In genomic region chr10:83637295-83637694, GRCm38 (mm10) we compare ENCODE assay signal across 9 mouse cellular contexts. TPM values are rescaled to one million over a fixed set of nuclear protein-coding genes. Genes with fewer than 3 reads are reported as not detected.
DNase-seq lines count a peak whose midpoint lies in the region; ATAC-seq lines count a peak whose summit lies in the region.
"Had no signal": no experiment of that assay in that cellular context is flagged by ENCODE, and none has a peak within 500 bp of the region (broad histone marks: within the 10 kb centered on the region; RNA-seq: fewer than 3 reads in every experiment).

No protein-coding gene starts in this region.

- peak overlapping the region; percentile 74 for H3K27ac ChIP-seq in heart, embryonic 16.5 days (ENCODE audit: low read length)
- H3K27ac ChIP-seq: embryonic facial prominence, embryonic 13.5 days had no signal

- peaks cover under 1% of the 10 kb centered on the region; the same call in 1 of the 2 replicates for H3K36me3 ChIP-seq in heart, embryonic 16.5 days (ENCODE audit: control insufficient read depth, insufficient read depth)

- WGBS in heart, embryonic 16.5 days, result 8% methylated on average over 6 of the region's 6 CpGs

- peaks cover 27% of the 10 kb centered on the region for H3K4me1 ChIP-seq in heart, embryonic 16.5 days (ENCODE audit: control insufficient read depth, insufficient read depth, low read length)

- H3K27me3 ChIP-seq in heart, embryonic 16.5 days (ENCODE audit: control insufficient read depth, insufficient read depth, low read length), result no peaks in the 10 kb centered on the region
- H3K27me3 ChIP-seq: embryonic facial prominence, embryonic 13.5 days had no signal

- no peak overlapping the region for H3K4me3 ChIP-seq in heart, embryonic 16.5 days (ENCODE audit: low read length)
- H3K4me3 ChIP-seq: embryonic facial prominence, embryonic 13.5 days had no signal

- peak overlapping the region; percentile 4; the same call in 1 of the 2 replicates for H3K9ac ChIP-seq in heart, embryonic 16.5 days (ENCODE audit: low read length)
- H3K9ac ChIP-seq: embryonic facial prominence, embryonic 13.5 days had no signal

- H3K4me2 ChIP-seq in heart, embryonic 16.5 days (ENCODE audit: low read depth, low read length), result peak overlapping the region; percentile 51
- H3K4me2 ChIP-seq: embryonic facial prominence, embryonic 13.5 days had no signal

- ATAC-seq in cerebellum, adult (ENCODE audit: insufficient number of reproducible peaks, low FRiP score, low TSS enrichment), result no peak
- ATAC-seq in heart, embryonic 16.5 days (replicated peaks; ENCODE audit: extremely low read depth, insufficient read depth, low FRiP score), result peak; percentile 88
- peak; percentile 82 for ATAC-seq in megakaryocyte, adult 5-6 weeks (ENCODE audit: poor library complexity, severe bottlenecking)

- no peaks in the 10 kb centered on the region for H3K9me3 ChIP-seq in heart, embryonic 16.5 days (replicated peaks; ENCODE audit: control insufficient read depth, low read length)
- H3K9me3 ChIP-seq: embryonic facial prominence, embryonic 13.5 days had no signal

- DNase-seq in cerebellum, adult 11 months, result peak; percentile 44
- peak; percentile 80 for DNase-seq in adrenal gland, postnatal 10 days
- peak; percentile 98 for DNase-seq in fibroblast of lung, adult 2 months (ENCODE audit: low read depth)
- DNase-seq in left cerebral cortex, adult 18-20 months (ENCODE audit: low spot score in 2 of 2), result peak; percentile 62 to 75
- peak; percentile 82 for DNase-seq in yolk sac, embryonic 10.5 days (ENCODE audit: low spot score)

RNA-seq across cellular contexts. Expression of gene Appl2, which starts 11.2 kb away (rescaled TPM):
- total RNA-seq in adrenal gland, postnatal 10 days (2021), result 10 to 100 TPM; 44.3 to 66.3 TPM
- 37.9 and 42.1 TPM in 2 replicates for polyA plus RNA-seq in heart, embryonic 16.5 days (2015; fragmentation: Nextera tagmentation; extraction: Ambion mirVana)
- 10 to 100 TPM; 63.4 to 65.3 TPM for total RNA-seq in left cerebral cortex, adult 18-20 months (2021)
- total RNA-seq in megakaryocyte, adult 5-6 weeks (2015), result 11.7 and 13.7 TPM in 2 replicates
- total RNA-seq in megakaryocyte, adult 5-6 weeks (2017), result 27.1 and 28.1 TPM in 2 replicates

Comparison
In these comparisons a context has a peak if more than half of its experiments do, and no peak if none do; other contexts are left out.
1. DNase-seq: peak in every context shown above with its lines; median percentile 98 in fibroblast of lung, adult 2 months; 82 in yolk sac, embryonic 10.5 days; 80 in adrenal gland, postnatal 10 days; 68 in left cerebral cortex, adult 18-20 months; 44 in cerebellum, adult 11 months.